Mouse (Mus musculus): ENCODE measurements around the gene Sirt7. TPM values are rescaled to one million over a fixed set of nuclear protein-coding genes. Genes with fewer than 3 reads are reported as not detected.
A peak's percentile ranks its signal among the peaks of the same experiment; 100 is the strongest.

Gene Sirt7
- total RNA-seq, 2 experiments from 2014 or later, result 24.2 to 60.4 TPM

- no peak for ATAC-seq (replicated peaks; ENCODE audit: poor library complexity)
Measured at GRCm38 (mm10) chr11:120618619-120619535, 6.2 kb downstream of the Sirt7 start.

DNA sequence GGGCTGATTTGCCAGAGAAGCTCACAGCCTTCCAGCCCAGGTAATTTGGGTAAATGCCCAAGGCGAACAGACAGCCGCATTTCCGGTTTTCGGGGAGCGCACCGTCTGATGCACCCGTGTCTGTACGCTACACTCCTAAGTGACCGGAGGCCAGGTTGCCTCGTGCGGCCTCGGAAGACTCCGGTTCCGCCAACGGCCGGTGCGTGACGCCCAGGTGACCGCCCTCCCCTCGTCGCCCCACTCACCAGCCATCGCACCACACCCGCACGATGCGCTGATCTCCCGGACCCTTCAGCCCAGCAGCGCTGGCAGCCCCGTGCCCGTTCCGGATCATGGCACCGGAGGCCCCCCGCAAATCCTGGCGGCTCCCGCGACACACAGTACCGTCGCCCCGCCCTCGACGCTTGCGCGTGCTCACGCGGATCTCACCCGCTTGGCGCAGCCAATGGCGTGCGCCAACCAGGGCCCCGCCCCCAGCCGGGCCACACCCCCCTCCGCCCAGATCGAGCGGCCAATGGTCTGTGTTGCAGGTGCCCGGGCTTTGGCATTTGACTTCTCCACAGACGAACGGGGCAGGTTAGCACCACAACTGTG, 7.4 kb downstream of the Sirt7 start, which contains the start of gene Pcyt2:
TSS of gene Pcyt2 (minus strand) at position 418 of the 594 bp plus-strand sequence.
- ATAC-seq (replicated peaks; ENCODE audit: poor library complexity), result peak; percentile 96

- ATAC-seq (replicated peaks; ENCODE audit: poor library complexity), result no peak
Measured at GRCm38 (mm10) chr11:120616617-120617294, 8.3 kb downstream of the Sirt7 start.

DNA sequence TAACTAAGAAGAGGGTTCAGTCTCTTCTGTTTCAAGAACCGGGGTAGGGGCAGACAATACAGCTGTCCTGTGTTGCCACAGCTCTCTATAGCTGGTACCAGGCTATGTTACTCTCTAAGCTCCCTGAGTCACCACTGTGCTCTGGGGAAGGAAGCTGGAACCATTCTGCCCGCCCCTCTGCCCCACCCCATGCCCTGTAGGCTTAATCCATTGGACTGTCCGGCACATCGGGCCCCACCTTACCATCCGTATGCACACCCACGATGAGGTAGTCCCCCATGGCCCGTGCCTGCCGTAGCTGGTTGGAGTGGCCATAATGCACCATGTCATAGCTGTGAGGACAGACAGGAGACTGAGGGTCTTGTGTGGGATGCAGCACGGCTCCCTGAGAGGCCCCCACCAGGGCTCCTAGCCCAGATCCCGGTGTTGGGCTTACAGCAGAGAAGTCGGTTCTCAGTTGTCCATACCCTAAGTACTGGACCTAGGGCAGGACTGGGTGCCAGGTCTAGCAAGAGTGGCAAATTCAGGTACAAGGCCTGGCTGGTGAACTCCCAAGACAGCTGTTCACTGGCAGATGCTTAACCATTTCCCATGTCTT, 9.3 kb downstream of the Sirt7 start:
- no peak for ATAC-seq (replicated peaks; ENCODE audit: poor library complexity)

- no peak for ATAC-seq (replicated peaks; ENCODE audit: poor library complexity)
Measured at GRCm38 (mm10) chr11:120615167-120615566, 9.9 kb downstream of the Sirt7 start.

DNA sequence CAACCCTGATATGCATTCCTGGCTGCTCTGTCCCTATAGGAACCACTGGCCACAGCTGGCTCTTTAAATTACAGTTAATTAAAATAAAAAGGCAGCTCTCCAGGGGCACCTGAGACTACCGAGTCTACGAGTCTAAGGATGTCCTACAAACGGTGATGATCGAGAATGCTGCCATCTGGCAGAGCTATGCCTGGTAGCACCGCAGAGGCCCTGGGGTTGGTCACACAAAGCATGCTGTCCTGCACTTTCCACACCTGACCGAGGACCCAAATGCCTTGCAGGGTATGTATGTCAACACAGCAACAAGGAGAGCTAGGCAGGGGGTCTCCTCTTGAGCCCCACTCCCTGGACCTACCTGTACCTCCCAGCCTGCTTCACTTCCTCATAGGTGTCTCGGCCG, 11.1 kb downstream of the Sirt7 start:
- ATAC-seq (replicated peaks; ENCODE audit: poor library complexity), result no peak

DNA sequence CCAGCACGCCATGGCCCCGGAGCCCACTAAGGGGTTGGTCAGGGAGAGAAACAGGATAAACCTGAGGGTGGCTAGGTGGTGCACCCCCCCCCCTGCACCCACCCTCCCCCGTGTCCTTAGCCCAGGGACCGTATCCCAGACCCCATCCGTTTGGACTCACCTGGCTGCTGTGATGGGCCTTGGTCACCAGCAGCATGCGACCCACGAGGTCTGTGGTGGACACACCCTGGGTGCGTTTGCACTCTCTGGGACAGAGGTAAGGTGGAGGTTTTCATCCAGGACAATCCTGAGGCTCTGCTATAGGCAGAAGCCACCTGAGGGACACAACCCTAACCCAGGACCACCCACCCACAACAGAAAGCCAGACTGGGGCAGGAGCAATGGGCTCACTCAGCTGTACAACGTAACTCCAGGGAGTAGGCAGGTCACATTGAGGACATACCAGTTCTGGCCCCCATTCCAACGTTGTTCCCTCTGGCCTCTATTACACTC, 11.5 kb downstream of the Sirt7 start:
- ATAC-seq (replicated peaks; ENCODE audit: poor library complexity), result no peak

DNA sequence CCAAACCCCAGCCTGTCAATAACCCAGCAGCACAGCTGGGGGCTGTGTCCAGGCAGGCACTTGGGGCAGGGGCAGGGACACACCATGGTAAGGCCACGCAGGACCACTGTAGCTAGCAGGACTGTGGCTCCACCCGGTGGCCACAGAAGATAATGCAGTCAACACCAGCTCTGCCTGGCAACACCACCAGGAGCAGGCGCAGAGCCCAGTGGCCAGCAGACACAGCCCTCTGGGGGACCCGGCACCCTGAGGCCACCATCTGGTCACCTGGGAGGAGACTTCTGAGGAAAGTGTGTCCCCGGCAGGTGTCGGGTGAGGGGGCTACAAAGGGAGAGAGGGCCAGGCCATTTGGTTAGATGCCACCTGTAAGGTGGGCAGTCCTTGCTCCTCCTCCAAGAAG, 12.3 kb downstream of the Sirt7 start:
- peak; percentile 80 for ATAC-seq (replicated peaks; ENCODE audit: poor library complexity)

DNA sequence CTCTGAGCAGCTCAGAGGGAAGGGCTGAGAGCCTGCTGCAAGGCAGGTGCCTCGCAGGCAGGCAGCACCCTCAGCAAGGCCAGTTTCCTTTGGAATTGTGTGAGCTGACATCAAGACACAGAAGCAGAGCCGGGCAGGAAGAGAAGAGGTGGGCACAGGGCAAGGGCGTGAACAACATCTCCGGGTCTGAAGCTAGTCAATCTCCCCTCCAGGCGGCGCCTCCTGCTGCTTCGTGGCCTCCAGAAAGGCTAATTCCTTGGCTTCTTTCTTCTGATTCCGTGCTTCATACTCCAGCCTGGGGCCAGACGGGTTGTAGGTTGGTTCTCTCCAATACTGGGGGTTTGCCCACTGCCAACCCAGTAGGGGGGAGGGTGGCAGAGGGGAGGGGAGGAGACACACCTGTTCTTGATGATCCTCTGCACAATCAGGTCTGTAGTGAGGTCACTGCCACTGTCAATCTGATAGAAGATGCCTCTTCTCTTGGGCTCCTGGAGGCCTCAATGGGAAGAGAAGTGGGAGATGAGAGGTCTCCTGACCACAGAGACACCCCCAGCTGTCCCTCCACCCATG, 14.5 kb downstream of the Sirt7 start:
- ATAC-seq (replicated peaks; ENCODE audit: poor library complexity), result no peak

- peak; percentile 42; the same call in 1 of the 2 replicates for ATAC-seq (replicated peaks; ENCODE audit: poor library complexity)
Measured at GRCm38 (mm10) chr11:120609250-120609649, 15.8 kb downstream of the Sirt7 start.

- no peak for ATAC-seq (replicated peaks; ENCODE audit: poor library complexity)
Measured at GRCm38 (mm10) chr11:120608241-120609034, 16.6 kb downstream of the Sirt7 start, which contains the start of gene Npb. Npb (plus strand) TSS chr11:120608477.

- ATAC-seq (replicated peaks; ENCODE audit: poor library complexity), result no peak
Measured at GRCm38 (mm10) chr11:120606764-120607163, 18.3 kb downstream of the Sirt7 start.

GRCm38 (mm10) chr11:120605667-120606066, 19.4 kb downstream of the Sirt7 start:
- no peak for ATAC-seq (replicated peaks; ENCODE audit: poor library complexity)

DNA sequence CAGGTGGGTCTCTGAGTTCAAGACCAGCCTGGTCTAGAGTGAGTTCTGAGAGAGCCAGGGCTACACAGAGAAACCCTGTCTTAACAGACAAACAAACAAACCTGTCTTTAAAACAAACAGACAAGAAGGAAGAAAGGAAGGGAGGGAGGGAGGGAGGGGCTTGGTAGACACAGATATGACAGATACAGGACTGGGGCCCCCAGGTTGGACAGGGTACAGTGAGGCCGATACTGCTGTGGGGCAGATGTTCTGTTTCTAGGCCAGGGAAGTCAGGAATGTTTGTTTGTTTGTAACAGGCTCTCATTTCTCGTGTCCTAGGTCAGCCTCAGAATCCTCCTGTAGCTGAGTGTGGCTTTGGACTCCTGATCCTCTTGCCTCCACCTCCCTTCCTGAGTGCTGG, 21.5 kb downstream of the Sirt7 start:
- no peak for ATAC-seq (replicated peaks; ENCODE audit: poor library complexity)

DNA sequence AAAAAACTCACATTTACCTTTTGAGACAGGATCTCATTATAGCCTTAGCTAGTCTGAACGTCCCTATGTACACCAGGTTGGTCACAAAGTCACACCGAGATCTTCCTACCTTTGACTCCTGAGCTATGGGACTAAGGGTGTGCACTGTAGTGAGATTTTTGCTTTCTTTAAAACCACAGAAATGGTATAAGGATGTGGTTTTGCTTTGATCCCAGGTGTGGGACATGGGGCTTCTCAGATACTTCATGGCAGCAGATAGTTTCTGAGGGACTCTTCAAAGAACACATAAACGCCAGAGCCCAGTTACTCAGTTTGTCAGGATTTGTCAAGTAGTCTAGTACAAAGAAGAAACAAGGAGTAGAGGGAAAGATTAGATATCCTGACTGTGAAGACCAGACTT, 24.3 kb downstream of the Sirt7 start:
- ATAC-seq (replicated peaks; ENCODE audit: poor library complexity), result no peak

DNA sequence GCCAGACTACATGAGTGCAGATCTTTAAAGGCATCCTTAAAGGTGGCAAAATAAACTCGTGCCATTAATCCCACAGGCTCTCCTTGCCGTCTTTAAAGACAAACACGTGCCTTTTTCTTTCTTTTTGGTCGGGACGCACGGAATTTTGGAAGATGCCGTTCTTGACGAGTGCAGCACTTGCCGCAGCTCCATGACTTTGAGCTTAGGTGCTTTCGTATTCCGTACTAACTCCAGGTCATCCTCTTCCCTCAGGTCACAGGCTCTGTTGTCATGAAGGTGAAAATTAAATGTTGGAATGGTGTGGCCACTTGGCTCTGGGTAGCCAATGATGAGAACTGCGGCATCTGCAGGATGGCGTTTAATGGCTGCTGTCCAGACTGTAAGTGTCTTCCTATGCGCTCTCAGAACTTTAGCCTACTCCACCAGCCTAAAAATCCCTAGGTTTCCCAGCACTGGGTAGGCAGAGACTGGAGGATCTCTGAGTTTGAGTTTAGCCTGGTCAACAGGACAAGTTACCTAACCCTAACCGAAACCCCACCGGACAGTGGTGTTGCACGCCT, 26.0 kb downstream of the Sirt7 start:
- ATAC-seq (replicated peaks; ENCODE audit: poor library complexity), result no peak

- ATAC-seq (replicated peaks; ENCODE audit: poor library complexity), result peak; percentile 93
Measured at GRCm38 (mm10) chr11:120598283-120598989, 26.6 kb downstream of the Sirt7 start, which contains the start of the genes Alyref and Anapc11. Alyref (minus strand) TSS chr11:120598365. Anapc11 (plus strand) TSS chr11:120598421.

All from megakaryocyte progenitor cell, adult 5-6 weeks (primary cell).